Mouse (Mus musculus) liver, adult 2 months (tissue): Measurements from ENCODE around the gene Pak6.

Experiments
- CTCF ChIP-seq: fragments of 200-500 bp; IDR thresholded peaks from 2 replicates; pipeline ENCODE4 v1.5.1; 2011; ENCODE audit warnings: low read depth, low read length, control low read depth
- POLR2A ChIP-seq: fragments of 200-500 bp; IDR thresholded peaks from 2 replicates; pipeline ENCODE4 v1.6.1; 2011; ENCODE audit warnings: low read length, control low read depth; ENCODE audit not compliant: insufficient read depth; ENCODE audit errors: extremely low read depth

DNA sequence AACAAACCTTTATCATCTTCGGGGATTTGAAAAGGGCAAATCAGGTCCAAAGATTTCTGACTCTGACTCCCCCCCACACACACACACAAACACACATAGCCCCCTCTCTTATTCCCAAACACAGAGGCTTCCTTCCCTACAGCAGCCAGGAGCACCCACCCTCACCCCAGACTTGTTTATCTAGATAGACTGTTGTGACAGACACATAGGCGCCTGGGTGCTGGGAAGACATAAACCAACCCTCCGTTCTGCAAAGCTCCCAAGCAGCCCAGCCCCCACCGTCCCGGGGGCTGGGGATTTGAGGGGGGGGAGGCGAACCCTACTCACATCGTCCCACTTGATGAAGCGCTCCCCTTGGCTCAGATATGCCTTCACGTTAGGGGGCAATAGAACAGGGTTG, 64.8 kb downstream of the Pak6 start:
- TF ChIP-seq CTCF = no peak
- TF ChIP-seq POLR2A = no peak
